ENCODE assay signal across 17 mouse cellular contexts in genomic region chr19:28095620-28096019, GRCm38 (mm10).
A peak's percentile ranks its signal among the peaks of the same experiment; 100 is the strongest.
DNase-seq lines count a peak whose midpoint lies in the region; ATAC-seq and TF ChIP-seq lines count a peak whose summit lies in the region.
"Had no signal": no experiment of that assay in that cellular context is flagged by ENCODE, and none has a peak within 500 bp of the region (broad histone marks: within the 10 kb centered on the region; RNA-seq: fewer than 3 reads in every experiment).

No protein-coding gene starts in this region.

- no peak for TF ChIP-seq EP300 in heart, adult 2 months (IDR thresholded peaks at IDR 0.05; ENCODE audit: insufficient read depth, low read depth, low read length)

- intact Hi-C loops in heart, adult 2 months (cut with DNase I), result no loop called here

- H3K27ac ChIP-seq in heart, embryonic 14.5 days (replicated peaks in 1 of 2; ENCODE audit: control insufficient read depth in 1 of 2, insufficient read depth in 1 of 2, low read depth in 2 of 2, low read length in 2 of 2), result no peak overlapping the region
- no peak overlapping the region for H3K27ac ChIP-seq in heart, adult 2 months
- H3K27ac ChIP-seq in midbrain, embryonic 14.5 days (replicated peaks; ENCODE audit: low read depth, low read length), result 0 out of 2 replicates have a peak overlapping the region, but pooled peaks have one; percentile 26
- H3K27ac ChIP-seq in midbrain, embryonic 13.5 days, result no peak overlapping the region
- H3K27ac ChIP-seq in midbrain, postnatal 0 days (ENCODE audit: low read depth, low read length), result no peak overlapping the region; the same call in 1 of the 2 replicates
- H3K27ac ChIP-seq: liver, embryonic 12.5 days had no signal

- WGBS in heart, embryonic 14.5 days, result 13% methylated on average over 9 of the region's 9 CpGs
- 22% methylated on average over 9 of the region's 9 CpGs for WGBS in heart, adult 2 months
- 32% methylated on average over 9 of the region's 9 CpGs for WGBS in midbrain, embryonic 14.5 days
- 42% methylated on average over 9 of the region's 9 CpGs for WGBS in midbrain, embryonic 13.5 days
- WGBS in midbrain, postnatal 0 days, result 29% methylated on average over 9 of the region's 9 CpGs

- H3K9ac ChIP-seq in heart, embryonic 14.5 days (ENCODE audit: low read length), result no peak overlapping the region
- H3K9ac ChIP-seq in heart, adult 2 months (ENCODE audit: low read depth, low read length), result no peak overlapping the region
- H3K9ac ChIP-seq in midbrain, embryonic 14.5 days (replicated peaks; ENCODE audit: low read length), result no peak overlapping the region
- no peak overlapping the region for H3K9ac ChIP-seq in midbrain, embryonic 13.5 days (replicated peaks)
- H3K9ac ChIP-seq in midbrain, postnatal 0 days (replicated peaks; ENCODE audit: low read length, poor library complexity, severe bottlenecking), result no peak overlapping the region
- H3K9ac ChIP-seq: forebrain, postnatal 0 days; liver, embryonic 12.5 days; lung, embryonic 14.5 days had no signal

- no peak for TF ChIP-seq POLR2A in heart, adult 2 months (IDR thresholded peaks at IDR 0.05; ENCODE audit: insufficient read depth, low read depth, low read length)

- H3K36me3 ChIP-seq in heart, embryonic 14.5 days (ENCODE audit: control insufficient read depth, insufficient read depth, low read length), result no peaks in the 10 kb centered on the region
- H3K36me3 ChIP-seq in heart, adult 2 months (ENCODE audit: control insufficient read depth, insufficient read depth, low read length), result no peaks in the 10 kb centered on the region
- no peaks in the 10 kb centered on the region for H3K36me3 ChIP-seq in midbrain, embryonic 14.5 days (ENCODE audit: control insufficient read depth, insufficient read depth, low read length)
- H3K36me3 ChIP-seq in midbrain, embryonic 13.5 days, result no peaks in the 10 kb centered on the region
- H3K36me3 ChIP-seq in midbrain, postnatal 0 days (ENCODE audit: insufficient read depth, low read length), result no peaks in the 10 kb centered on the region
- H3K36me3 ChIP-seq: G1E; liver, embryonic 12.5 days had no signal

- H3K27me3 ChIP-seq in heart, embryonic 14.5 days (ENCODE audit: control insufficient read depth, insufficient read depth, low read length), result no peaks in the 10 kb centered on the region
- H3K27me3 ChIP-seq in heart, adult 2 months (ENCODE audit: control insufficient read depth, insufficient read depth, low read length), result no peaks in the 10 kb centered on the region
- H3K27me3 ChIP-seq in midbrain, embryonic 14.5 days (ENCODE audit: control insufficient read depth, insufficient read depth, low read length), result no peaks in the 10 kb centered on the region
- H3K27me3 ChIP-seq in midbrain, embryonic 13.5 days, result no peaks in the 10 kb centered on the region
- H3K27me3 ChIP-seq in midbrain, postnatal 0 days (ENCODE audit: insufficient read depth, low read length), result no peaks in the 10 kb centered on the region
- H3K27me3 ChIP-seq: liver, embryonic 12.5 days had no signal

- peak overlapping the region; percentile 32; the same call in 1 of the 2 replicates for H3K4me2 ChIP-seq in heart, embryonic 14.5 days (ENCODE audit: low read length)
- no peak overlapping the region for H3K4me2 ChIP-seq in midbrain, embryonic 14.5 days (ENCODE audit: low read length)
- H3K4me2 ChIP-seq in midbrain, embryonic 13.5 days (replicated peaks), result no peak overlapping the region
- no peak overlapping the region for H3K4me2 ChIP-seq in midbrain, postnatal 0 days (ENCODE audit: low read depth, low read length, poor library complexity, severe bottlenecking)
- H3K4me2 ChIP-seq: liver, embryonic 12.5 days; lung, embryonic 14.5 days had no signal

- no peak for ATAC-seq in heart, embryonic 14.5 days (ENCODE audit: insufficient number of reproducible peaks, insufficient read depth, low FRiP score, low read depth)
- no peak for ATAC-seq in midbrain, embryonic 14.5 days (ENCODE audit: low FRiP score, low TSS enrichment)
- no peak for ATAC-seq in midbrain, embryonic 13.5 days
- no peak for ATAC-seq in midbrain, postnatal 0 days (ENCODE audit: low FRiP score)
- ATAC-seq: CD4-positive, CD25-positive, alpha-beta regulatory T cell, adult 4 months; liver, embryonic 12.5 days had no signal

- no peak for TF ChIP-seq CTCF in heart, adult 2 months (IDR thresholded peaks at IDR 0.05)
- peak; percentile 37; the same call in 1 of the 2 replicates for TF ChIP-seq CTCF in midbrain, postnatal 0 days (IDR thresholded peaks at IDR 0.05)

- no peaks in the 10 kb centered on the region for H3K4me1 ChIP-seq in heart, embryonic 14.5 days (ENCODE audit: control insufficient read depth in 2 of 2, insufficient read depth in 2 of 2, low read length in 2 of 2)
- no peaks in the 10 kb centered on the region for H3K4me1 ChIP-seq in heart, adult 2 months (ENCODE audit: control insufficient read depth, insufficient read depth, low read length)
- H3K4me1 ChIP-seq in midbrain, embryonic 14.5 days (ENCODE audit: control insufficient read depth, insufficient read depth, low read length), result peaks cover 3% of the 10 kb centered on the region; the same call in 1 of the 2 replicates
- H3K4me1 ChIP-seq in midbrain, embryonic 13.5 days (replicated peaks), result peaks cover 5% of the 10 kb centered on the region; the same call in 1 of the 2 replicates
- no peaks in the 10 kb centered on the region for H3K4me1 ChIP-seq in midbrain, postnatal 0 days (ENCODE audit: insufficient read depth, low read length)
- H3K4me1 ChIP-seq: liver, embryonic 12.5 days had no signal

- peak; percentile 44 for DNase-seq in embryo, embryonic 10 days (ENCODE audit: low spot score)
- DNase-seq in embryo, embryonic 11 days, result no peak
- no peak for DNase-seq in heart, adult 2 months
- peak; percentile 35 for DNase-seq in midbrain, embryonic 14.5 days
- DNase-seq in midbrain, postnatal 0 days (ENCODE audit: low spot score), result peak; percentile 22
- DNase-seq in layer of hippocampus, postnatal 10 days (ENCODE audit: low spot score in 2 of 2), result no peak
- DNase-seq: cerebellum, adult 9-10 months; forebrain, postnatal 0 days; kidney, adult 8-10 months; kidney, postnatal 36 days; layer of hippocampus, postnatal 36 days; lung, embryonic 14.5 days had no signal

- no peak overlapping the region for H3K4me3 ChIP-seq in heart, embryonic 14.5 days (ENCODE audit: control insufficient read depth in 1 of 2, insufficient read depth in 1 of 2, low read depth in 1 of 2, low read length in 2 of 2)
- H3K4me3 ChIP-seq in heart, adult 2 months, result no peak overlapping the region
- no peak overlapping the region for H3K4me3 ChIP-seq in midbrain, embryonic 14.5 days (replicated peaks; ENCODE audit: low read depth, low read length)
- no peak overlapping the region for H3K4me3 ChIP-seq in midbrain, embryonic 13.5 days (replicated peaks)
- no peak overlapping the region for H3K4me3 ChIP-seq in midbrain, postnatal 0 days (ENCODE audit: low read depth, low read length)
- H3K4me3 ChIP-seq: liver, embryonic 12.5 days had no signal

- H3K79me2 ChIP-seq in heart, adult 2 months (replicated peaks; ENCODE audit: control insufficient read depth, insufficient read depth, low read length), result no peaks in the 10 kb centered on the region

- no peaks in the 10 kb centered on the region for H3K9me3 ChIP-seq in heart, embryonic 14.5 days (ENCODE audit: control insufficient read depth, low read length)
- no peaks in the 10 kb centered on the region for H3K9me3 ChIP-seq in midbrain, embryonic 14.5 days (ENCODE audit: control insufficient read depth, low read length)
- H3K9me3 ChIP-seq in midbrain, embryonic 13.5 days, result no peaks in the 10 kb centered on the region
- H3K9me3 ChIP-seq in midbrain, postnatal 0 days (ENCODE audit: low read length), result no peaks in the 10 kb centered on the region
- H3K9me3 ChIP-seq: G1E; liver, embryonic 12.5 days had no signal

Comparison
In these comparisons a context has a peak if more than half of its experiments do, and no peak if none do; other contexts are left out.
1. DNase-seq: peak in embryo, embryonic 10 days (single experiment), midbrain, embryonic 14.5 days (single experiment) and midbrain, postnatal 0 days (single experiment); none in embryo, embryonic 11 days (single experiment), heart, adult 2 months (0 of 2) and layer of hippocampus, postnatal 10 days (0 of 2).